Mouse (Mus musculus) T-helper 2 cell (primary cell): Measurements from ENCODE around the gene Magi1.

Source experiments
- in situ Hi-C: fragments of 300-600 bp; cut with MboI, MseI; formaldehyde crosslinking; loops from one replicate; pipeline ENCODE4 v1.15.1; 2025; ENCODE audit warnings: high pct_unique_total_duplicates

The Magi1 gene

GRCm38 (mm10) chr6:94163325-94163995 lies 120.3 kb downstream of the Magi1 start:
- in situ Hi-C loops, result no loop called here

GRCm38 (mm10) chr6:94162918-94163317 lies 120.8 kb downstream of the Magi1 start:
- in situ Hi-C loops, result no loop called here

- in situ Hi-C loops, result no loop called here
Observed at GRCm38 (mm10) chr6:94159256-94159655, 124.5 kb downstream of the Magi1 start.

- in situ Hi-C loops, result no loop called here
Observed at GRCm38 (mm10) chr6:94158119-94158848, 125.4 kb downstream of the Magi1 start.

- in situ Hi-C loops, result no loop called here
Observed at GRCm38 (mm10) chr6:94155996-94156395, 127.7 kb downstream of the Magi1 start.

- in situ Hi-C loops, result no loop called here
Observed at GRCm38 (mm10) chr6:94154854-94155601, 128.7 kb downstream of the Magi1 start.

- in situ Hi-C loops, result no loop called here
Observed at GRCm38 (mm10) chr6:94152881-94153280, 130.8 kb downstream of the Magi1 start.

GRCm38 (mm10) chr6:94150876-94151275 lies 132.8 kb downstream of the Magi1 start:
- in situ Hi-C loops, result no loop called here

- in situ Hi-C loops, result no loop called here
Observed at GRCm38 (mm10) chr6:94149800-94150199, 133.9 kb downstream of the Magi1 start.

GRCm38 (mm10) chr6:94146206-94146493 lies 137.6 kb downstream of the Magi1 start:
- in situ Hi-C loops, result no loop called here

GRCm38 (mm10) chr6:94145430-94146205 lies 138.1 kb downstream of the Magi1 start:
- in situ Hi-C loops, result no loop called here

- in situ Hi-C loops, result no loop called here
Observed at GRCm38 (mm10) chr6:94142493-94142892, 141.2 kb downstream of the Magi1 start.

GRCm38 (mm10) chr6:94141496-94141895 lies 142.2 kb downstream of the Magi1 start:
- in situ Hi-C loops, result no loop called here

GRCm38 (mm10) chr6:94139952-94140414 lies 143.7 kb downstream of the Magi1 start:
- in situ Hi-C loops, result no loop called here

- in situ Hi-C loops, result no loop called here
Observed at GRCm38 (mm10) chr6:94136693-94137092, 147.0 kb downstream of the Magi1 start.

- in situ Hi-C loops, result no loop called here
Observed at GRCm38 (mm10) chr6:94134159-94134558, 149.6 kb downstream of the Magi1 start.

GRCm38 (mm10) chr6:94131999-94132398 lies 151.7 kb downstream of the Magi1 start:
- in situ Hi-C loops, result no loop called here

GRCm38 (mm10) chr6:94130389-94130788 lies 153.3 kb downstream of the Magi1 start:
- in situ Hi-C loops, result no loop called here

GRCm38 (mm10) chr6:94126763-94127162 lies 157.0 kb downstream of the Magi1 start:
- in situ Hi-C loops, result no loop called here

GRCm38 (mm10) chr6:94125144-94125543 lies 158.6 kb downstream of the Magi1 start:
- in situ Hi-C loops, result no loop called here

- in situ Hi-C loops, result loop anchor here (25.0 kb wide), 1 partner anchor 688 kb away; no protein-coding TSS in a partner anchor
Observed at GRCm38 (mm10) chr6:94124279-94124678, 159.4 kb downstream of the Magi1 start.
